ENCODE assay signal across 19 mouse cellular contexts in the genomic region with DNA sequence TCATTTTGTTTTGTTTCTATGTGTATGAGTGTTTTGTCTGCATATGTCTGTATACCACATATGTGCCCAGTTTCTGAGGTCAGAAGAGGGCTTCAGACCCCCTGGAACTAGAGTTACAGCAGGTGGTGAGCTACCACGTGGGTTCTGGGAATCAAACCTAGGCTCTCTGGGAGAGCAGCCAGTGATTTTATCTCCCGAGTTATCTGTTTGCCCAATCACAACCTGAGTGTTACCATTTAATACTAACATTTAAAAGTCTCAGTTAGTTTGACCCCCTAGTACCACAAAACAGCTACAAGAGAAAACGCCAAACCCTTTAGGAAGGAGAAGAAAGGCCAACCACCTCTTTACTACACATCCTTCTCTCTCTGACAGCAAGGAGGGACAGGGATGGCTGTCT. TPM values are rescaled to one million over a fixed set of nuclear protein-coding genes. Genes with fewer than 3 reads are reported as not detected.
A peak's percentile ranks its signal among the peaks of the same experiment; 100 is the strongest.
DNase-seq lines count a peak whose midpoint lies in the region; ATAC-seq and TF ChIP-seq lines count a peak whose summit lies in the region.
"Had no signal": no experiment of that assay in that cellular context is flagged by ENCODE, and none has a peak within 500 bp of the region (broad histone marks: within the 10 kb centered on the region; RNA-seq: fewer than 3 reads in every experiment).

No protein-coding gene starts in this region.

- peaks cover 3% of the 10 kb centered on the region; the same call in 1 of the 2 replicates for H3K4me1 ChIP-seq in heart, embryonic 10.5 days
- peaks cover 26% of the 10 kb centered on the region for H3K4me1 ChIP-seq in liver, adult 2 months (ENCODE audit: control insufficient read depth, insufficient read depth, low read length)
- H3K4me1 ChIP-seq in liver, embryonic 11.5 days (replicated peaks; ENCODE audit: control insufficient read depth, insufficient read depth, low read length), result no peaks in the 10 kb centered on the region
- no peaks in the 10 kb centered on the region for H3K4me1 ChIP-seq in neural tube, embryonic 15.5 days
- H3K4me1 ChIP-seq: embryonic facial prominence, embryonic 10.5 days; embryonic facial prominence, embryonic 12.5 days; forebrain, embryonic 13.5 days; forebrain, embryonic 15.5 days had no signal

- H3K27ac ChIP-seq in heart, embryonic 10.5 days, result no peak overlapping the region
- no peak overlapping the region for H3K27ac ChIP-seq in liver, adult 2 months (replicated peaks; ENCODE audit: insufficient read depth, low read depth, low read length)
- no peak overlapping the region for H3K27ac ChIP-seq in liver, embryonic 11.5 days (ENCODE audit: low read depth, low read length)
- no peak overlapping the region for H3K27ac ChIP-seq in neural tube, embryonic 15.5 days (replicated peaks)
- H3K27ac ChIP-seq: embryonic facial prominence, embryonic 10.5 days; embryonic facial prominence, embryonic 12.5 days; forebrain, embryonic 13.5 days; forebrain, embryonic 15.5 days had no signal

- H3K4me3 ChIP-seq in heart, embryonic 10.5 days, result no peak overlapping the region
- no peak overlapping the region for H3K4me3 ChIP-seq in liver, adult 2 months (ENCODE audit: insufficient read depth, low read depth, low read length)
- H3K4me3 ChIP-seq in liver, embryonic 11.5 days (ENCODE audit: low read depth, low read length), result no peak overlapping the region
- H3K4me3 ChIP-seq in neural tube, embryonic 15.5 days (replicated peaks), result no peak overlapping the region
- H3K4me3 ChIP-seq: embryonic facial prominence, embryonic 10.5 days; embryonic facial prominence, embryonic 12.5 days; forebrain, embryonic 13.5 days; forebrain, embryonic 15.5 days had no signal

- H3K27me3 ChIP-seq in heart, embryonic 10.5 days (ENCODE audit: insufficient read depth, poor library complexity, severe bottlenecking), result no peaks in the 10 kb centered on the region
- no peaks in the 10 kb centered on the region for H3K27me3 ChIP-seq in liver, adult 2 months (ENCODE audit: control insufficient read depth, insufficient read depth, low read length)
- no peaks in the 10 kb centered on the region for H3K27me3 ChIP-seq in liver, embryonic 11.5 days (replicated peaks; ENCODE audit: control insufficient read depth, insufficient read depth, low read length)
- H3K27me3 ChIP-seq in neural tube, embryonic 15.5 days (replicated peaks), result no peaks in the 10 kb centered on the region
- H3K27me3 ChIP-seq: embryonic facial prominence, embryonic 12.5 days; forebrain, embryonic 13.5 days; forebrain, embryonic 15.5 days had no signal

- no peak for TF ChIP-seq POLR2A in liver, adult 2 months (IDR thresholded peaks at IDR 0.05; ENCODE audit: extremely low read depth, insufficient read depth, low read length)

- H3K9ac ChIP-seq in liver, adult 2 months (ENCODE audit: low read depth, low read length), result no peak overlapping the region
- no peak overlapping the region for H3K9ac ChIP-seq in liver, embryonic 11.5 days (ENCODE audit: low read depth, low read length)
- no peak overlapping the region for H3K9ac ChIP-seq in neural tube, embryonic 15.5 days (replicated peaks)
- H3K9ac ChIP-seq: embryonic facial prominence, embryonic 12.5 days; forebrain, embryonic 13.5 days; forebrain, embryonic 15.5 days had no signal

- no peaks in the 10 kb centered on the region for H3K79me2 ChIP-seq in liver, adult 2 months (ENCODE audit: control insufficient read depth, insufficient read depth, low read length)

- 52% methylated on average over 3 of the region's 3 CpGs for WGBS in heart, embryonic 10.5 days
- WGBS in liver, adult 2 months, result 17% methylated on average over 3 of the region's 3 CpGs
- whole genome bisulfite sequencing in liver, embryonic 11.5 days, result 49% methylated on average over 3 of the region's 3 CpGs
- WGBS in neural tube, embryonic 15.5 days, result 77% methylated on average over 3 of the region's 3 CpGs

- H3K9me3 ChIP-seq in heart, embryonic 10.5 days, result no peaks in the 10 kb centered on the region
- H3K9me3 ChIP-seq in liver, embryonic 11.5 days (ENCODE audit: control insufficient read depth, low read length), result no peaks in the 10 kb centered on the region
- no peaks in the 10 kb centered on the region for H3K9me3 ChIP-seq in neural tube, embryonic 15.5 days (replicated peaks)
- H3K9me3 ChIP-seq: embryonic facial prominence, embryonic 10.5 days; embryonic facial prominence, embryonic 12.5 days; forebrain, embryonic 13.5 days; forebrain, embryonic 15.5 days had no signal

- ATAC-seq in liver, embryonic 11.5 days (replicated peaks; ENCODE audit: low FRiP score), result no peak
- no peak for ATAC-seq in neural tube, embryonic 15.5 days (ENCODE audit: low FRiP score)
- ATAC-seq: forebrain, embryonic 13.5 days; forebrain, embryonic 15.5 days had no signal

- no peaks in the 10 kb centered on the region for H3K36me3 ChIP-seq in heart, embryonic 10.5 days
- H3K36me3 ChIP-seq in liver, adult 2 months (ENCODE audit: control insufficient read depth, insufficient read depth, low read length), result no peaks in the 10 kb centered on the region
- H3K36me3 ChIP-seq in liver, embryonic 11.5 days (ENCODE audit: control insufficient read depth, insufficient read depth, low read length), result no peaks in the 10 kb centered on the region
- H3K36me3 ChIP-seq in neural tube, embryonic 15.5 days, result no peaks in the 10 kb centered on the region
- H3K36me3 ChIP-seq: embryonic facial prominence, embryonic 10.5 days; embryonic facial prominence, embryonic 12.5 days; forebrain, embryonic 15.5 days had no signal

- no peak for TF ChIP-seq CTCF in liver, adult 2 months (IDR thresholded peaks at IDR 0.05; ENCODE audit: low read depth, low read length)

- no peak overlapping the region for H3K4me2 ChIP-seq in liver, embryonic 11.5 days
- H3K4me2 ChIP-seq in neural tube, embryonic 15.5 days, result no peak overlapping the region
- H3K4me2 ChIP-seq: embryonic facial prominence, embryonic 12.5 days; forebrain, embryonic 13.5 days; forebrain, embryonic 15.5 days had no signal

- DNase-seq in heart, adult 11 months, result peak; percentile 49
- no peak for DNase-seq in heart, embryonic 10.5 days (ENCODE audit: low spot score)
- peak; percentile 68 for DNase-seq in liver, adult 2 months (ENCODE audit: extremely low read depth, low read depth, low spot score)
- no peak for DNase-seq in liver, embryonic 11.5 days (ENCODE audit: low spot score)
- DNase-seq in induced T-regulatory cell, adult 2 months (ENCODE audit: low read depth), result peak; percentile 15
- DNase-seq in naive thymus-derived CD4-positive, alpha-beta T cell, adult 2 months (ENCODE audit: low read depth), result peak; percentile 24
- DNase-seq: adrenal gland, adult 2 months; adrenal gland, postnatal 10 days; adrenal gland, postnatal 25 days; cerebellum, adult 11-12 months; cerebellum, adult 2 months; cerebellum, adult 9-10 months; cerebellum, postnatal 10 days; cerebellum, postnatal 25 days had no signal

RNA-seq across cellular contexts. Expression of a gene that starts 45.5 kb away (rescaled TPM):
- 14.2 and 15.9 TPM in 2 replicates for polyA plus RNA-seq in heart, embryonic 10.5 days (2016; fragmentation: Nextera tagmentation; extraction: Ambion mirVana)
- total RNA-seq in liver, adult 2 months (2014; rRNA removed), result 14.1 and 17.1 TPM in 2 replicates
- polyA plus RNA-seq in liver, adult 2 months (2012; rRNA removed), result 7.6 and 8.7 TPM in 2 replicates
- 14.1 and 14.9 TPM in 2 replicates for polyA plus RNA-seq in liver, embryonic 11.5 days (2014; fragmentation: Nextera tagmentation; extraction: Ambion mirVana)
- polyA plus RNA-seq in neural tube, embryonic 15.5 days (2015; fragmentation: Nextera tagmentation; extraction: Ambion mirVana), result 20.7 and 23.3 TPM in 2 replicates

RNA-seq across cellular contexts. Expression of a gene that starts 53.7 kb away (rescaled TPM):
- polyA plus RNA-seq in heart, embryonic 10.5 days (2016; fragmentation: Nextera tagmentation; extraction: Ambion mirVana), result 28.0 and 32.6 TPM in 2 replicates
- 95.9 and 237 TPM in 2 replicates for total RNA-seq in liver, adult 2 months (2014; rRNA removed)
- polyA plus RNA-seq in liver, adult 2 months (2012; rRNA removed), result 6.6 and 11.0 TPM in 2 replicates
- polyA plus RNA-seq in liver, embryonic 11.5 days (2014; fragmentation: Nextera tagmentation; extraction: Ambion mirVana), result 23.2 and 25.8 TPM in 2 replicates
- 77.1 and 79.6 TPM in 2 replicates for polyA plus RNA-seq in neural tube, embryonic 15.5 days (2015; fragmentation: Nextera tagmentation; extraction: Ambion mirVana)

Comparison
In these comparisons a context has a peak if more than half of its experiments do, and no peak if none do; other contexts are left out.
1. DNase-seq: peak in heart, adult 11 months (single experiment), liver, adult 2 months (single experiment), induced T-regulatory cell, adult 2 months (single experiment) and naive thymus-derived CD4-positive, alpha-beta T cell, adult 2 months (single experiment); none in heart, embryonic 10.5 days (single experiment) and liver, embryonic 11.5 days (single experiment).